Mouse (Mus musculus) brain, embryonic 14.5 days (tissue): ENCODE measurements around the gene Omp.

ENCODE experiments used
- CTCF ChIP-seq: fragments of 200-500 bp; IDR thresholded peaks from 2 replicates; pipeline ENCODE4 v1.5.1; 2012; ENCODE audit warnings: inconsistent platforms, mild to moderate bottlenecking, moderate library complexity, borderline replicate concordance; ENCODE audit not compliant: insufficient read depth, insufficient read length; ENCODE audit errors: extremely low read depth
- POLR2A ChIP-seq: fragments of 200-500 bp; IDR thresholded peaks from 2 replicates; pipeline ENCODE4 v1.6.1; 2012; ENCODE audit warnings: mild to moderate bottlenecking, inconsistent platforms, borderline replicate concordance; ENCODE audit not compliant: poor library complexity, insufficient read depth, insufficient read length, severe bottlenecking; ENCODE audit errors: extremely low read depth

DNA sequence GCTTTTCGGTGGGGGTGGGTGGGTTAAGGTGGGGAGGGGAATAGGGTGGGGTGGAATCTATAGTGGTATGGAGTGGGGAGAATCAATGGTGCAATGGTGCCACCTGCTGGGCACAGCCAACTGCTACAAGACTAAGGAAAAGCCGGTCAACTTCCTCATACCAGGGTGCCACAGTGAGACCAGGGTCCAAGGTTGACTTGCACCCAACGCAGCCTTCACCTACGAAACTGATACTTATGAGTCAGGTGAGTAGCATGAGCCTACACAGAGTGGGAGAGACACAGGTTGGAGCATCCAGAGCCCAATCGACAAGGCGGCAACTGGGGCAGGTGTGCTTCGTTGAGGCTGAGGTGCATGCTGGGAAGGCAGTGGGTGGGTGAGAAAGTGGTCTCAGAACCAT lies 25.0 kb downstream of the Omp start:
- TF ChIP-seq CTCF (peak; percentile 84), POLR2A (no peak)
